ENCODE assay signal across 7 mouse cellular contexts in the genomic region with DNA sequence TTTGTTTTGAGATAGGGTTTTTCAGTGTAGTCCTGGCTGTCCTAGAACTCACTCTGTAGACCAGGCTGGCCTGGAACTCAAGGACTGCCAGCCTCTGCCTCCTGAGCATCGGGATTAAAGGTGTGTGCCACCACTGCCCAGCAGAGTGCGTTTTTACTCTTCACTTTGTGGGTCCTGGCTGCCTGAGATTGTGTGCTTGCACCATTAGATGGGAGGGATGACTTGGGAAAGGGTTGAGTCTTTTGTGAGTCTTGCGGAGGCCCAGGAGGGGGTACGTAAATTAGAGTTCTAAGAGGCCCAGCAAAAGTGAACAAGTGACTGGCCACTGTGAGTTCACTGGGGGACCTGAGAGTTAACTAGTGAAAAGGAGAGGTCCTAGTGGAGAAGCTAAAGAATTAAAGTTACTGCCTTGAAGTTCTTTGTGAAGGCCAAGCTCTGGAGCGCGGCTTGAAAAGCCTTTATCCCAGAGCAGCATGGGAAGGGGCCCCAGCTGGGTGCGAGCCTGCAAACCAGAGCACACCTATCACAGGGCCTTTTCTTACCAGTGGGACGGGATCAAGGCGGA. TPM values are rescaled to one million over a fixed set of nuclear protein-coding genes. Genes with fewer than 3 reads are reported as not detected.
DNase-seq lines count a peak whose midpoint lies in the region; ATAC-seq and TF ChIP-seq lines count a peak whose summit lies in the region.

No protein-coding gene starts in this region.

- peak; percentile 68 for ATAC-seq in lung, embryonic 14.5 days (ENCODE audit: insufficient read depth)
- ATAC-seq in embryonic facial prominence, embryonic 11.5 days (replicated peaks; ENCODE audit: insufficient number of reproducible peaks, low FRiP score, low TSS enrichment, low read depth) = peak; percentile 83
- peak; percentile 60 for ATAC-seq in hindbrain, embryonic 13.5 days (ENCODE audit: low FRiP score)
- ATAC-seq in midbrain, embryonic 12.5 days (ENCODE audit: low FRiP score, low read depth) = peak; percentile 23
- ATAC-seq in inflammation-experienced regulatory T-cells, adult 6 months = no peak

- 0 out of 2 replicates have a peak, but pooled peaks cover 4% of the 10 kb centered on the region for H3K4me1 ChIP-seq in lung, embryonic 14.5 days (ENCODE audit: insufficient read depth)
- H3K4me1 ChIP-seq in embryonic facial prominence, embryonic 11.5 days (ENCODE audit: control insufficient read depth, insufficient read depth, low read length) = no peaks in the 10 kb centered on the region
- peaks cover 37% of the 10 kb centered on the region for H3K4me1 ChIP-seq in hindbrain, embryonic 13.5 days (replicated peaks)
- peaks cover 30% of the 10 kb centered on the region for H3K4me1 ChIP-seq in midbrain, embryonic 12.5 days

- no peaks in the 10 kb centered on the region for H3K27me3 ChIP-seq in lung, embryonic 14.5 days (ENCODE audit: insufficient read depth, low read length)
- H3K27me3 ChIP-seq in embryonic facial prominence, embryonic 11.5 days (ENCODE audit: control insufficient read depth, insufficient read depth, low read length) = no peaks in the 10 kb centered on the region
- H3K27me3 ChIP-seq in hindbrain, embryonic 13.5 days = no peaks in the 10 kb centered on the region
- no peaks in the 10 kb centered on the region for H3K27me3 ChIP-seq in midbrain, embryonic 12.5 days

- H3K9me3 ChIP-seq in lung, embryonic 14.5 days (ENCODE audit: low read depth, low read length) = no peaks in the 10 kb centered on the region
- no peaks in the 10 kb centered on the region for H3K9me3 ChIP-seq in embryonic facial prominence, embryonic 11.5 days (replicated peaks; ENCODE audit: control insufficient read depth, low read length)
- H3K9me3 ChIP-seq in hindbrain, embryonic 13.5 days = no peaks in the 10 kb centered on the region
- H3K9me3 ChIP-seq in midbrain, embryonic 12.5 days = no peaks in the 10 kb centered on the region

- DNase-seq in lung, embryonic 14.5 days = no peak
- no peak for DNase-seq in lung, adult 18-20 months
- peak; percentile 89 for DNase-seq in embryonic facial prominence, embryonic 11.5 days (ENCODE audit: low spot score)
- no peak for DNase-seq in cerebellum, adult 9-11 months

- peak overlapping the region; percentile 92 for H3K27ac ChIP-seq in lung, embryonic 14.5 days (ENCODE audit: low read depth)
- peak overlapping the region; percentile 91 for H3K27ac ChIP-seq in embryonic facial prominence, embryonic 11.5 days (replicated peaks; ENCODE audit: low read depth, low read length)
- H3K27ac ChIP-seq in hindbrain, embryonic 13.5 days = peak overlapping the region; percentile 99
- H3K27ac ChIP-seq in midbrain, embryonic 12.5 days (replicated peaks) = peak overlapping the region; percentile 98

- H3K36me3 ChIP-seq in lung, embryonic 14.5 days (ENCODE audit: insufficient read depth) = peaks cover 9% of the 10 kb centered on the region
- H3K36me3 ChIP-seq in embryonic facial prominence, embryonic 11.5 days (replicated peaks; ENCODE audit: control insufficient read depth, insufficient read depth, low read depth, low read length) = no peaks in the 10 kb centered on the region
- no peaks in the 10 kb centered on the region for H3K36me3 ChIP-seq in hindbrain, embryonic 13.5 days
- peaks cover 8% of the 10 kb centered on the region; the same call in 1 of the 2 replicates for H3K36me3 ChIP-seq in midbrain, embryonic 12.5 days

- TF ChIP-seq CTCF in lung, embryonic 14.5 days (IDR thresholded peaks at IDR 0.05; ENCODE audit: low read depth) = peak; percentile 17; the same call in 1 of the 2 replicates

- H3K4me3 ChIP-seq in lung, embryonic 14.5 days (ENCODE audit: low read depth, low read length) = peak overlapping the region; percentile 77
- H3K4me3 ChIP-seq in embryonic facial prominence, embryonic 11.5 days (ENCODE audit: low read depth, low read length) = peak overlapping the region; percentile 79
- H3K4me3 ChIP-seq in hindbrain, embryonic 13.5 days = peak overlapping the region; percentile 75
- peak overlapping the region; percentile 83 for H3K4me3 ChIP-seq in midbrain, embryonic 12.5 days

- peak overlapping the region; percentile 54 for H3K9ac ChIP-seq in lung, embryonic 14.5 days
- H3K9ac ChIP-seq in embryonic facial prominence, embryonic 11.5 days (replicated peaks; ENCODE audit: low read length) = peak overlapping the region; percentile 64
- H3K9ac ChIP-seq in hindbrain, embryonic 13.5 days = peak overlapping the region; percentile 96
- H3K9ac ChIP-seq in midbrain, embryonic 12.5 days (replicated peaks) = peak overlapping the region; percentile 60

- 7% methylated on average over 9 of the region's 9 CpGs for WGBS in lung, embryonic 14.5 days
- 5% methylated on average over 9 of the region's 9 CpGs for WGBS in embryonic facial prominence, embryonic 11.5 days
- 4% methylated on average over 9 of the region's 9 CpGs for WGBS in hindbrain, embryonic 13.5 days
- 5% methylated on average over 9 of the region's 9 CpGs for WGBS in midbrain, embryonic 12.5 days

- peak overlapping the region; percentile 76 for H3K4me2 ChIP-seq in lung, embryonic 14.5 days
- H3K4me2 ChIP-seq in embryonic facial prominence, embryonic 11.5 days (ENCODE audit: low read depth, low read length) = peak overlapping the region; percentile 57
- peak overlapping the region; percentile 65 for H3K4me2 ChIP-seq in hindbrain, embryonic 13.5 days
- peak overlapping the region; percentile 62 for H3K4me2 ChIP-seq in midbrain, embryonic 12.5 days (replicated peaks)

RNA-seq across cellular contexts. Expression of a gene that starts 1.3 kb away (rescaled TPM):
- 69.4 and 76.5 TPM in 2 replicates for polyA plus RNA-seq in lung, embryonic 14.5 days (2014; fragmentation: Nextera tagmentation; extraction: Ambion mirVana)
- 62.4 and 64.2 TPM in 2 replicates for polyA plus RNA-seq in embryonic facial prominence, embryonic 11.5 days (2014; fragmentation: Nextera tagmentation; extraction: Ambion mirVana)
- 29.4 and 29.9 TPM in 2 replicates for polyA plus RNA-seq in hindbrain, embryonic 13.5 days (2015; fragmentation: Nextera tagmentation; extraction: Ambion mirVana)
- polyA plus RNA-seq in midbrain, embryonic 12.5 days (2016; fragmentation: Nextera tagmentation; extraction: Ambion mirVana) = 65.6 and 69.3 TPM in 2 replicates
- polyA plus RNA-seq in inflammation-experienced regulatory T-cells, adult 6 months (2017; shearing (Covaris generic)) = 10 to 100 TPM in 1 of 3 experiments, 1 to 10 TPM in 2; 5.3 to 11.0 (median 7.0) TPM

RNA-seq across cellular contexts. Expression of a gene that starts 19.5 kb away (rescaled TPM):
- 3.0 and 3.8 TPM in 2 replicates for polyA plus RNA-seq in lung, embryonic 14.5 days (2014; fragmentation: Nextera tagmentation; extraction: Ambion mirVana)
- polyA plus RNA-seq in embryonic facial prominence, embryonic 11.5 days (2014; fragmentation: Nextera tagmentation; extraction: Ambion mirVana) = 1.00 and 1.4 TPM in 2 replicates
- polyA plus RNA-seq in hindbrain, embryonic 13.5 days (2015; fragmentation: Nextera tagmentation; extraction: Ambion mirVana) = 3.4 and 3.8 TPM in 2 replicates
- polyA plus RNA-seq in midbrain, embryonic 12.5 days (2016; fragmentation: Nextera tagmentation; extraction: Ambion mirVana) = 5.9 and 7.0 TPM in 2 replicates
- polyA plus RNA-seq in inflammation-experienced regulatory T-cells, adult 6 months (2017; shearing (Covaris generic)) = 10 to 100 TPM; 49.9 to 71.1 (median 57.8) TPM

RNA-seq across cellular contexts. Expression of a gene that starts 35.4 kb away (rescaled TPM):
- polyA plus RNA-seq in lung, embryonic 14.5 days (2014; fragmentation: Nextera tagmentation; extraction: Ambion mirVana) = 106 and 108 TPM in 2 replicates
- 81.3 and 86.9 TPM in 2 replicates for polyA plus RNA-seq in embryonic facial prominence, embryonic 11.5 days (2014; fragmentation: Nextera tagmentation; extraction: Ambion mirVana)
- polyA plus RNA-seq in hindbrain, embryonic 13.5 days (2015; fragmentation: Nextera tagmentation; extraction: Ambion mirVana) = 57.0 and 61.8 TPM in 2 replicates
- 67.6 and 76.5 TPM in 2 replicates for polyA plus RNA-seq in midbrain, embryonic 12.5 days (2016; fragmentation: Nextera tagmentation; extraction: Ambion mirVana)
- 1 to 10 TPM; 3.2 to 6.3 (median 5.8) TPM for polyA plus RNA-seq in inflammation-experienced regulatory T-cells, adult 6 months (2017; shearing (Covaris generic))

RNA-seq across cellular contexts. Expression of a gene that starts 47.1 kb away (rescaled TPM):
- 35.6 and 36.3 TPM in 2 replicates for polyA plus RNA-seq in lung, embryonic 14.5 days (2014; fragmentation: Nextera tagmentation; extraction: Ambion mirVana)
- 51.2 and 52.9 TPM in 2 replicates for polyA plus RNA-seq in embryonic facial prominence, embryonic 11.5 days (2014; fragmentation: Nextera tagmentation; extraction: Ambion mirVana)
- 53.5 and 55.0 TPM in 2 replicates for polyA plus RNA-seq in hindbrain, embryonic 13.5 days (2015; fragmentation: Nextera tagmentation; extraction: Ambion mirVana)
- 57.6 and 60.9 TPM in 2 replicates for polyA plus RNA-seq in midbrain, embryonic 12.5 days (2016; fragmentation: Nextera tagmentation; extraction: Ambion mirVana)
- 1 to 10 TPM; 3.0 to 5.6 (median 3.4) TPM for polyA plus RNA-seq in inflammation-experienced regulatory T-cells, adult 6 months (2017; shearing (Covaris generic))

RNA-seq across cellular contexts. Expression of a gene that starts 47.2 kb away (rescaled TPM):
- 17.0 and 17.9 TPM in 2 replicates for polyA plus RNA-seq in lung, embryonic 14.5 days (2014; fragmentation: Nextera tagmentation; extraction: Ambion mirVana)
- polyA plus RNA-seq in embryonic facial prominence, embryonic 11.5 days (2014; fragmentation: Nextera tagmentation; extraction: Ambion mirVana) = 13.1 and 13.8 TPM in 2 replicates
- polyA plus RNA-seq in hindbrain, embryonic 13.5 days (2015; fragmentation: Nextera tagmentation; extraction: Ambion mirVana) = 25.7 and 27.7 TPM in 2 replicates
- polyA plus RNA-seq in midbrain, embryonic 12.5 days (2016; fragmentation: Nextera tagmentation; extraction: Ambion mirVana) = 20.8 and 21.2 TPM in 2 replicates
- 10 to 100 TPM; 12.4 to 26.5 (median 18.1) TPM for polyA plus RNA-seq in inflammation-experienced regulatory T-cells, adult 6 months (2017; shearing (Covaris generic))
